Mouse (Mus musculus) embryonic facial prominence, embryonic 14.5 days (tissue): ENCODE measurements around the gene Slc39a9. TPM values are rescaled to one million over a fixed set of nuclear protein-coding genes. Genes with fewer than 3 reads are reported as not detected.

Experiments
- ATAC-seq: fragments of 200-750 bp; cut with Nextera tagmentation; 2 replicates; pipeline ENCODE4 v1.8.0; 2017; ENCODE audit warnings: low read depth, moderate number of reproducible peaks, moderate TSS enrichment
- DNase-seq: peaks from one replicate; pipeline ENCODE4 v3.0.0-alpha.2; 2015; ENCODE audit warnings: low spot score
- H3K27ac ChIP-seq: fragments of 300-500 bp; sonication (generic); replicated peaks from 2 replicates; pipeline ENCODE4 v1.5.1; 2014; ENCODE audit warnings: low read depth, mild to moderate bottlenecking, low read length, moderate library complexity
- H3K27me3 ChIP-seq: fragments of 300-500 bp; sonication (generic); replicated peaks from 2 replicates; pipeline ENCODE4 v1.6.1; 2014; ENCODE audit warnings: low read length; ENCODE audit not compliant: control insufficient read depth, insufficient read depth
- H3K36me3 ChIP-seq: fragments of 300-500 bp; sonication (generic); 2 replicates; pipeline ENCODE4 v1.6.1; 2014; ENCODE audit warnings: low read length, mixed read lengths; ENCODE audit not compliant: control insufficient read depth, insufficient read depth
- H3K4me1 ChIP-seq: fragments of 300-500 bp; sonication (generic); 2 replicates; pipeline ENCODE4 v1.6.1; 2014; ENCODE audit warnings: antibody characterized with exemption, low read length; ENCODE audit not compliant: control insufficient read depth, insufficient read depth
- H3K4me2 ChIP-seq: fragments of 300-500 bp; sonication (generic); 2 replicates; pipeline ENCODE4 v1.6.1; 2014; ENCODE audit warnings: low read depth, mild to moderate bottlenecking, low read length, moderate library complexity, mixed read lengths
- H3K4me3 ChIP-seq: fragments of 300-500 bp; sonication (generic); 2 replicates; pipeline ENCODE4 v1.5.1; 2014; ENCODE audit warnings: low read depth, mild to moderate bottlenecking, low read length
- H3K9ac ChIP-seq: fragments of 300-500 bp; sonication (generic); 2 replicates; pipeline ENCODE4 v1.6.1; 2014; ENCODE audit warnings: low read depth, mild to moderate bottlenecking, low read length, moderate library complexity, mixed read lengths
- H3K9me3 ChIP-seq: fragments of 300-500 bp; sonication (generic); 2 replicates; pipeline ENCODE4 v1.6.1; 2016; ENCODE audit warnings: low read length; ENCODE audit not compliant: control insufficient read depth
- WGBS: fragments of 180-500 bp; shearing (Covaris S2); extraction: QIAGEN DNeasy Blood & Tissue Kit; methylation state at CpG from one replicate; pipeline ENCODE4 v1.1.7; 2014; 5-methylcytosine and 5-hydroxymethylcytosine counted together
- polyA plus RNA-seq: library from polyadenylated mRNA; unstranded; fragments of >200 nt; fragmentation: Nextera tagmentation; extraction: Ambion mirVana; gene quantifications from 2 replicates; pipeline ENCODE4 v1.2.1, GENCODE M21; 2014

The Slc39a9 gene
- polyA plus RNA-seq, result 25.0 and 26.7 TPM in 2 replicates

DNA sequence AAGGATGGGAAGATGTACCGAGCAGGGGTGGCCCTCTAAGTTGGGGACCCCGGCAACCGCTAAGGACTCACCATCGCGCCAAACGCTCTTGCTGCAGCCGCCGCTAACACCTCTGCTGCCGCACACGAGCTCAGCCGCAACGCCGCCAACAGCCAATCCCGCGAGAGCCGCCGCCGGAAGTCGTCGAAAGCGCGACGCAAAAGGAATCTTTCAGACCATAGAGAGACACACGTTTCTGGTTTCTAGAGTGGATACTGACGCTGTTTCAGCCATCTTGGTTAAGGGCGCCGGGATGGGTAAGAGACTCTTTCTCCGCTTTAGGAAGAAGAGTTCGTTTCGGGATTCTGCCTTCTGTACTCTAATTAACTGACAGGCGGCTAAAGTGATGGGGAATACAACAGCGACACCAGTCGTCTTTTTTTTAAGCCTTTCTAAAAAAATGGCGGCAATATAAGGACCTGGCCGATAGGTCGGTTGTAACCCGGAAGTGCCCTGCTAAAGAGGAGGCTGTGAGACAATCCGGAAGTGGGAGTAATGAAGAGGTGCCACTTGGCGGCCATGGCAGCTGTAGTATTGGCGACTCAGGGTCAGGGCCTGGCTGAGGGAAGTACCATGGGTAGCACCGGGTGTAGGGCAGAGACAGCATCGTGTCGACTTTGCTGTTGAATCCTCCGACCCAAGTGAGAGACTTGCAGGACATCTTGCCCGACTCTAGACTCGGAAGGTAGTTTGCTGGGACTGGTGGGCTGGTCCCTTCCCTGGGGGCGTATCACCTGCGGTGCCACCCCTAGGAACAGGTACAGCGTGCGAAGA lies at the start of gene Slc39a9, which contains the start of gene Erh:
TSS of gene Slc39a9 (plus strand) at position 191 of the 813 bp plus-strand sequence.
TSS of gene Erh (minus strand) at position 649 of the 813 bp plus-strand sequence.
- ATAC-seq, result peak; percentile 97
- Histone ChIP-seq H3K27me3 (no peaks in the 10 kb centered on the region), H3K36me3 (peaks cover 37% of the 10 kb centered on the region), H3K4me2 (peak within 1 kb of the TSS; percentile 88), H3K9ac (peak within 1 kb of the TSS; percentile 92), H3K9me3 (no peaks in the 10 kb centered on the region), H3K4me1 (peaks cover 26% of the 10 kb centered on the region), H3K27ac (peak within 1 kb of the TSS; percentile 93), H3K4me3 (peak within 1 kb of the TSS; percentile 81)
- WGBS, result under 1% methylated on average over 49 of the region's 50 CpGs
- DNase-seq, result peak; percentile 98

- Histone ChIP-seq H3K9ac (no peak overlapping the region), H3K36me3 (0 out of 2 replicates have a peak, but pooled peaks cover 5% of the 10 kb centered on the region), H3K9me3 (no peaks in the 10 kb centered on the region), H3K4me2 (no peak overlapping the region), H3K27me3 (no peaks in the 10 kb centered on the region), H3K4me1 (no peaks in the 10 kb centered on the region), H3K4me3 (no peak overlapping the region), H3K27ac (no peak overlapping the region)
- ATAC-seq (no peak), DNase-seq (no peak)
- WGBS, result 86% methylated on average over 4 of the region's 4 CpGs
Observed at GRCm38 (mm10) chr12:80594141-80594540, 49.5 kb upstream of the Slc39a9 start.

GRCm38 (mm10) chr12:80594781-80595180 lies 48.9 kb upstream of the Slc39a9 start:
- Histone ChIP-seq H3K4me1 (no peaks in the 10 kb centered on the region), H3K4me2 (no peak overlapping the region), H3K4me3 (no peak overlapping the region), H3K9me3 (no peaks in the 10 kb centered on the region), H3K9ac (no peak overlapping the region), H3K27me3 (no peaks in the 10 kb centered on the region), H3K27ac (no peak overlapping the region), H3K36me3 (0 out of 2 replicates have a peak, but pooled peaks cover 5% of the 10 kb centered on the region)
- DNase-seq (no peak), ATAC-seq (no peak)
- WGBS, result 94% methylated on average over 4 of the region's 4 CpGs

DNA sequence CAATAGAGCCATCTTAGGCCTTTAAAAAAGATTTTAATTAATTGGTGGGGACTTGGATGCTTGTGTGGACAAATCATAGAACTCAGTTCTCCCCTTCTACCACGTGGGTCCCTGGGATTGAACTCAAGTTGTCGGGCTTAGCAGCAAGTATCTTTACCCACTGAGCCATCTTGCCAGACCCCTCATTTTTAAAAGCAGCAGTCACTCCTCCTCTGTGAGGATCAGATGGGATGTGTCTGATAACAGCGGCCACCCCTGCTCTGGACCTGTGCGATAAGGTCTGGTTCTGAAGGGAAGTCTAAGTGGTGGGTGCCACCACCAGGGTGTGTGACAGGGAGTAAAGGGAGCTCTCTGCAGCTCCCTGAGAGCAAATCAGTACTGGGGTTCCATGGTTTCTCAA lies 48.1 kb upstream of the Slc39a9 start:
- Histone ChIP-seq H3K9me3 (no peaks in the 10 kb centered on the region), H3K36me3 (0 out of 2 replicates have a peak, but pooled peaks cover 4% of the 10 kb centered on the region), H3K9ac (no peak overlapping the region), H3K4me3 (no peak overlapping the region), H3K4me1 (no peaks in the 10 kb centered on the region), H3K27me3 (no peaks in the 10 kb centered on the region), H3K27ac (no peak overlapping the region), H3K4me2 (no peak overlapping the region)
- DNase-seq (no peak), ATAC-seq (no peak)
- WGBS, result 94% methylated on average over 4 of the region's 4 CpGs

- Histone ChIP-seq H3K9ac (no peak overlapping the region), H3K27ac (no peak overlapping the region), H3K9me3 (no peaks in the 10 kb centered on the region), H3K27me3 (no peaks in the 10 kb centered on the region), H3K4me1 (no peaks in the 10 kb centered on the region), H3K36me3 (no peaks in the 10 kb centered on the region), H3K4me2 (no peak overlapping the region), H3K4me3 (no peak overlapping the region)
- WGBS, result 83% methylated on average over 4 of the region's 4 CpGs
- no peak for ATAC-seq
- DNase-seq, result no peak
Observed at GRCm38 (mm10) chr12:80595968-80596367, 47.7 kb upstream of the Slc39a9 start.

- no peaks in the 10 kb centered on the region for H3K27me3 ChIP-seq
- H3K4me3 ChIP-seq, result no peak overlapping the region
- no peaks in the 10 kb centered on the region for H3K9me3 ChIP-seq
- no peak overlapping the region for H3K9ac ChIP-seq
- DNase-seq (no peak), ATAC-seq (no peak)
- H3K27ac ChIP-seq, result peak overlapping the region; percentile 33; the same call in 1 of the 2 replicates
- H3K4me2 ChIP-seq, result no peak overlapping the region
- H3K36me3 ChIP-seq, result no peaks in the 10 kb centered on the region
- WGBS, result 25% methylated on average over 7 of the region's 7 CpGs
- no peaks in the 10 kb centered on the region for H3K4me1 ChIP-seq
Observed at GRCm38 (mm10) chr12:80598236-80598635, 45.4 kb upstream of the Slc39a9 start.

DNA sequence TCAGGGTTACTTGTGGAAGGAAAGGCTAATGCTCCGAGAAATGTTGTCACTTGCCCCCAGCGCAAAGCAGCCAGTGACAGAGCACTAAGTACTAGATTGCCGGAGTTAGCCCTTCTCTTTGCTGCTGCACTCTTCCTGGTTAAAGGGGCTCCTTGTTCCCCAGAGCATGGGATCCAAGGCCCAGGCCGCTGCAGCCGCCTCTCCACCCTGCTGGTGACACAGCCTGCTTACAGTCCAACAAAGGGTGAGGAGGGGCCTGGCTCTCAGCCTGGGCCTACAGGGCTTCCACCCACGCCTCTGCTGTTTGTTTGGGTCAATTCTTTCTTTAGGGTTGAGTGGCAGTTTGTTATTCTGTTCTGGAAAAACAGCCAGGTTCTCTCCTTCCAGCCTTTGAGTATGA lies 44.9 kb upstream of the Slc39a9 start:
- no peaks in the 10 kb centered on the region for H3K4me1 ChIP-seq

DNA sequence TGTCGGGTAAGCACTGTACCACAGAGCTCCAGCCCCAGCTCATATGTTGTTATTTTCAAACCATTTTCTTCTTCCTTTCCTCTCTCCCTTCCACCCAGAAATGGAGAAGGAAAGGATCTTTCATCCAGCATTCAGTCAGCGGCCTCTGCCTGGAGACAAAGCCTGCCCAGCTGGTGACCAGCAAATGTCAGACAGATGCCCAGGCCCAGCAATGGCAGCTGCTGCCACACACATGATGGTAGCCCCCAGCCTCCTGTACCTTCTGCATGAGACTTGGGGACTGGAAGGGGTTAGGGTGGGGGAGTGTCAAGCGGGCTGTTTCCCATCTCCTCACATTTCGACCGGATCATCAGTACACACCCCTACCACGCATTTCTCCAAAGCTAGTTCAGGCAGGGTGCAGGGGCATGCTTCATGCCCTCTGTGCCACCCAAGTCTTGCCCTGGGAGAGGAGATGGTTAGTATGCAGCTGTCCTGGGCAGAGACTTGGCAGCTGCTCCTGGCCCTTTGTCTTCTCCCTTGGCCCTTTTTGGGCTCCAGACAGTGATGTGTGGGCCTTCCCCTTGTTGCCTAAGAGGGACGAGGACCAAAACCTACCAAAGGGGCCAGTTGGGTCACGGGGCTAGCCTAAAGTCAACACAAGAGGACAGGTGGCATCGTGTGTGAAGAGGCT lies 42.0 kb upstream of the Slc39a9 start:
- H3K4me2 ChIP-seq, result no peak overlapping the region
- H3K36me3 ChIP-seq, result no peaks in the 10 kb centered on the region
- DNase-seq, result no peak
- no peak overlapping the region for H3K4me3 ChIP-seq
- 74% methylated on average over 9 of the region's 9 CpGs for WGBS
- ATAC-seq, result no peak
- H3K4me1 ChIP-seq, result no peaks in the 10 kb centered on the region
- H3K27me3 ChIP-seq, result no peaks in the 10 kb centered on the region
- no peak overlapping the region for H3K27ac ChIP-seq
- H3K9me3 ChIP-seq, result no peaks in the 10 kb centered on the region
- no peak overlapping the region for H3K9ac ChIP-seq

More for the DNA sequence above, 44.9 kb upstream of the Slc39a9 start:
- no peaks in the 10 kb centered on the region for H3K9me3 ChIP-seq
- H3K4me2 ChIP-seq, result no peak overlapping the region
- H3K36me3 ChIP-seq, result no peaks in the 10 kb centered on the region
- H3K4me3 ChIP-seq, result no peak overlapping the region
- 48% methylated on average over 6 of the region's 6 CpGs for WGBS
- no peaks in the 10 kb centered on the region for H3K27me3 ChIP-seq
- no peak overlapping the region for H3K9ac ChIP-seq
- ATAC-seq, result no peak
- DNase-seq, result peak; percentile 40
- no peak overlapping the region; the same call in 1 of the 2 replicates for H3K27ac ChIP-seq
